ENCODE assay signal across 17 mouse cellular contexts in genomic region chr10:70198951-70199463, GRCm38 (mm10). TPM values are rescaled to one million over a fixed set of nuclear protein-coding genes. Genes with fewer than 3 reads are reported as not detected.
"Had no signal": no experiment of that assay in that cellular context is flagged by ENCODE, and none has a peak within 500 bp of the region (broad histone marks: within the 10 kb centered on the region; RNA-seq: fewer than 3 reads in every experiment).

No protein-coding gene starts in this region.

- DNase-seq: kidney, postnatal 10 days; kidney, postnatal 4 days; liver; liver, embryonic 13.5 days; liver, postnatal 0 days; lung, postnatal 14 days; right cerebral cortex, postnatal 4 days; spleen, adult 18-20 months; thymus, postnatal 36 days had no signal

- H3K4me2 ChIP-seq: limb, embryonic 12.5 days; liver, embryonic 13.5 days; lung, embryonic 15.5 days; midbrain, embryonic 13.5 days; neural tube, embryonic 12.5 days had no signal

- H3K36me3 ChIP-seq: liver, embryonic 13.5 days; lung, embryonic 15.5 days; neural tube, embryonic 12.5 days had no signal

- H3K9me3 ChIP-seq: limb, embryonic 12.5 days; liver, embryonic 13.5 days; lung, embryonic 15.5 days; neural tube, embryonic 12.5 days had no signal

- H3K4me3 ChIP-seq: layer of hippocampus, adult 2 months; limb, embryonic 12.5 days; liver, embryonic 13.5 days; lung, embryonic 15.5 days; midbrain, embryonic 13.5 days; neural tube, embryonic 12.5 days had no signal

- H3K27ac ChIP-seq: layer of hippocampus, adult 2 months; limb, embryonic 12.5 days; liver, embryonic 13.5 days; lung, embryonic 15.5 days; midbrain, embryonic 13.5 days; neural tube, embryonic 12.5 days had no signal

- H3K27me3 ChIP-seq: limb, embryonic 12.5 days; liver, embryonic 13.5 days; lung, embryonic 15.5 days; midbrain, embryonic 13.5 days; neural tube, embryonic 12.5 days had no signal

- H3K4me1 ChIP-seq: neural tube, embryonic 12.5 days had no signal

- ATAC-seq: liver, postnatal 0 days; midbrain, embryonic 13.5 days had no signal

- H3K9ac ChIP-seq: limb, embryonic 12.5 days; liver, embryonic 13.5 days; liver, postnatal 0 days; lung, embryonic 15.5 days; midbrain, embryonic 13.5 days; neural tube, embryonic 12.5 days had no signal

RNA-seq across cellular contexts. Expression of gene Mrln, which starts 5.5 kb away (rescaled TPM):
- total RNA-seq: layer of hippocampus, adult 2 months; left cerebral cortex, postnatal 36 days; megakaryocyte-erythroid progenitor cell, adult 5-6 weeks had no signal
- polyA plus RNA-seq: lung, embryonic 15.5 days; midbrain, embryonic 13.5 days had no signal

RNA-seq across cellular contexts. Expression of gene Slc16a9, which starts 45.9 kb away (rescaled TPM):
- total RNA-seq: megakaryocyte-erythroid progenitor cell, adult 5-6 weeks; neutrophil, adult 5-6 weeks had no signal
